Mouse (Mus musculus) limb, embryonic 10.5 days (tissue): ENCODE measurements around the gene Uspl1. TPM values are rescaled to one million over a fixed set of nuclear protein-coding genes. Genes with fewer than 3 reads are reported as not detected.
A peak's percentile ranks its signal among the peaks of the same experiment; 100 is the strongest.

Source experiments
- DNase-seq: peaks from one replicate; pipeline ENCODE4 v3.0.0-alpha.2; 2017; ENCODE audit warnings: low spot score
- H3K27ac ChIP-seq: fragments of 300-500 bp; sonication (generic); 2 replicates; pipeline ENCODE4 v1.5.1; 2016; ENCODE audit warnings: mild to moderate bottlenecking
- H3K27me3 ChIP-seq: fragments of 300-500 bp; sonication (generic); 2 replicates; pipeline ENCODE4 v1.6.1; 2016; ENCODE audit warnings: low read depth, mild to moderate bottlenecking; ENCODE audit not compliant: poor library complexity, severe bottlenecking
- H3K36me3 ChIP-seq: fragments of 300-500 bp; sonication (generic); 2 replicates; pipeline ENCODE4 v1.6.1; 2016; ENCODE audit warnings: mild to moderate bottlenecking, moderate library complexity
- H3K4me1 ChIP-seq: fragments of 300-500 bp; sonication (generic); 2 replicates; pipeline ENCODE4 v1.6.1; 2016
- H3K4me3 ChIP-seq: fragments of 300-500 bp; sonication (generic); 2 replicates; pipeline ENCODE4 v1.5.1; 2016; ENCODE audit warnings: mild to moderate bottlenecking, moderate library complexity
- H3K9me3 ChIP-seq: fragments of 300-500 bp; sonication (generic); replicated peaks from 2 replicates; pipeline ENCODE4 v1.6.1; 2016; ENCODE audit warnings: mild to moderate bottlenecking
- WGBS: fragments of 180-500 bp; shearing (Covaris S2); methylation state at CpG from one replicate; pipeline ENCODE4 v1.1.7; 2016; 5-methylcytosine and 5-hydroxymethylcytosine counted together
- polyA plus RNA-seq: library from polyadenylated mRNA; unstranded; fragments of >200 nt; fragmentation: Nextera tagmentation; extraction: Ambion mirVana; gene quantifications from 2 replicates; pipeline ENCODE4 v1.2.1, GENCODE M21; 2016

Gene Uspl1
- polyA plus RNA-seq, 1 experiment from 2014 or later = 72.9 TPM

DNA sequence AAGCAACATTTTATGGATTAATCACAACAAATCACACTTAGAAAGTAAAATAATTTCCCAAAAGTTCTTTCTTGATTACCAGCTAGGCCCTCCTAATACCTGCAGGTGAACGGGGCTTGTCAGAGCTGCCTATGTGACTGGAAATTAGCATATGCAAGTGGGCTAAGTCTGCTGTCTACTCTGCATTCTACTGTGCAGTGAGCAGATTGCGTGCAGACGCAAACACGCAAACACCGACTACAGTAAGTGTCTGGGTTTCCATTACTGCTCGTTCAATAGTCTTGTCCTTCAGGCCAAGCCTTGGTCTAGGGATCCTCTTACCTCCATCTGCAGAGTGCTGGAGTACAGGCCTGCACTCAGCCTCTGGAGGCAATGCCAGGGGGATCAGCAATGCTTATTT is 8.4 kb upstream of the Uspl1 start:
- H3K4me1 ChIP-seq = peaks cover 4% of the 10 kb centered on the region; the same call in 1 of the 2 replicates
- no peaks in the 10 kb centered on the region for H3K36me3 ChIP-seq
- no peaks in the 10 kb centered on the region for H3K9me3 ChIP-seq
- WGBS = 95% methylated on average over 6 of the region's 6 CpGs
- H3K27ac ChIP-seq = no peak overlapping the region
- no peak overlapping the region for H3K4me3 ChIP-seq
- H3K27me3 ChIP-seq = no peaks in the 10 kb centered on the region
- DNase-seq = no peak

DNA sequence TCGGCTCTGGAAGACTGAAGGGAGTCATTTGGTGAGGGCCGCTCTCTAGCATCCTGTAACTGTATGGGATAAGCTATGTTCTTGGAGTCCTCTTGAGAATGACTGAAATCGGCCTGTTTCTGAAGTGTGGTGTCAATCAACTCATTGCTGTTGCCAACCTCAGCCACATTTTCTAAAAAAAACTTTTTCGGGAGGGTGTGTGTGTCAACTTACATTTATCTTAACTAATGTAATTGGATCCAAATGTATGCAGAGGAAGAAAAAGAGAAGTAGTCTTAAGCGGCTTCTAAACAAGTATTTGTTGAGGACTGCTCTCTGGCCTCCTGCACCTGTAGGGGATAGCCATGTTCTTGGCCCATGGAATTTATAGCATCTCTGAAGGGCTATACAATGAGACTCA is 6.1 kb upstream of the Uspl1 start:
- WGBS = 74% methylated on average over 5 of the region's 5 CpGs
- H3K4me3 ChIP-seq = no peak overlapping the region
- DNase-seq = no peak

DNA sequence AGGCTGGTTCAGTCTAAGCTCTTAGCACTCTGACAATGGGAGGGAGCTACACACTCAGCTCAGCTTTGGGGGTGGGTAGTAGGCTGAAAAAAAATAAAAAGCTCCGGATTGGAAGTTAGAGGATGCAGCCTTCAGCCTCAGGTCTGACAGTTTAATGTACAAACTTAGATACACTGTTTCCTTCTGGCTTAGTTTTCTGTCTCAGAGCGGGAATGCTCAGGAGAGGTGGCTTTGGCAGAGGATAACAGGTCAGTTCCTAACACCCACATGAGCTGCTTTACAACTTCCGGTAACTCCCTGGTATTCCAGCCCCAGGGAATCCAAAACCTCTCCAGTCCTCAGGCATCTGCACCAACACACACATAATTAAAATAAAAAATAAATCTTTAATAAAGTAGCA is 4.3 kb upstream of the Uspl1 start:
- no peak for DNase-seq
- peaks cover 6% of the 10 kb centered on the region for H3K4me1 ChIP-seq
- H3K36me3 ChIP-seq = no peaks in the 10 kb centered on the region
- no peak overlapping the region for H3K27ac ChIP-seq
- no peaks in the 10 kb centered on the region for H3K27me3 ChIP-seq
- H3K9me3 ChIP-seq = no peaks in the 10 kb centered on the region
- no peak overlapping the region for H3K4me3 ChIP-seq
- 86% methylated on average over 3 of the region's 3 CpGs for WGBS

More for the DNA sequence above, 6.1 kb upstream of the Uspl1 start:
- Histone ChIP-seq H3K27me3 (no peaks in the 10 kb centered on the region), H3K36me3 (no peaks in the 10 kb centered on the region), H3K9me3 (no peaks in the 10 kb centered on the region), H3K4me1 (peaks cover 6% of the 10 kb centered on the region), H3K27ac (no peak overlapping the region)

DNA sequence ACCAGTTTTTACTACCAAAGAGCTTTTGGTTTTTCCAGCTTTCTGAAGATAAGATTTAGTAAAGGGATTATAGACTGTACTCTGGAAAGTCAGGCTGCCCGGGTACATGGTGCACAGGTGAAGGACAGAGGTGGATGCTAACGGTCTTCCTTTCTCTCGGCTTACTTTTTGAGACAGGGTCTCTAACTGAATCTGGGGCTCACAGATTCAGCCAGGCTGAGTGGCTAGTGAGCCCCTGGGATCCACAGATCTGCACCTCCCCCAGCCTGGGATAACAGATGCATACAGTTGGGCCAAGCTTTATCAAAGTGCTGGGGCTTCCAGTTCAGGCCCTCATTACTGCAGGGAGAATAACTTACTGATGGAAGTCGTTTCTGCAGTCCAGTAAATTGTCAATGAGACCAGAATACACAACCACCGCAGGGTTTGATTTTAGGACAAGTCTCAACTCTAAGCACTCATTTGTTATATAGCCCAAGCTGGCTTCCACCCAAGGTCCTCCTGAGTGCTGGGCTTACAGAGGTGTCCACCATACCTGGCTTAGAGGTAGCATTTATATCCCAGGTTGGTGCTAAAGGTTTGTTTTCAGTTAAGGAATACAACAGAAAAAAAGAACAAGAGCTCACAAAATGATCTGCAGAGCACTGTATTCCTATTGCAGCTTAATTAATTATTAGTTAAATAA is 1.8 kb upstream of the Uspl1 start:
- WGBS = 81% methylated on average over 5 of the region's 5 CpGs
- Histone ChIP-seq H3K9me3 (no peaks in the 10 kb centered on the region), H3K36me3 (peaks cover 12% of the 10 kb centered on the region; the same call in 1 of the 2 replicates)

DNA sequence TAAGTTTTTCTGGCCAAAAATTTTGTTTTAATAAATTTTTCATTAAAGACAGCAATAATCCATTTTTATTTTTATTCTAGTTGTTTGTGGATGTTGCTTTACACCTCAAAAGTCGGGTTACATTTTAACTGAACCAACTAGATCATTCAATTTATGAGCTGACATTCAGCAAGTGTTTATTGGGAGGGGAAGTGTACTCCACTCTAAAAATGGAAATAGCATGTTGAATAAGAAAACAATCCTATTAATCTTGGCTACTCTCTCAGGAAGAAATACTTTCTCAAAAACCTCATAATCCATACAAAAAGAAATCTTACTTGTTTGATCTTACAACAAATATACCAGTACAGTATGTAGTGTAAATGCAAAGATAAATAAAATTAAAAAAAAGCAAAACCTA is 1.0 kb upstream of the Uspl1 start:
- peaks cover 19% of the 10 kb centered on the region for H3K36me3 ChIP-seq
- H3K4me1 ChIP-seq = peaks cover 19% of the 10 kb centered on the region
- no peak for DNase-seq
- peak overlapping the region; percentile 77 for H3K4me3 ChIP-seq
- no peaks in the 10 kb centered on the region for H3K9me3 ChIP-seq
- peak overlapping the region; percentile 97 for H3K27ac ChIP-seq
- no peaks in the 10 kb centered on the region for H3K27me3 ChIP-seq
- WGBS = 55% methylated on average over 1 of the region's 1 CpGs

More for the DNA sequence above, 1.8 kb upstream of the Uspl1 start:
- no peak for DNase-seq
- Histone ChIP-seq H3K4me1 (peaks cover 19% of the 10 kb centered on the region), H3K27me3 (no peaks in the 10 kb centered on the region), H3K27ac (no peak overlapping the region), H3K4me3 (no peak overlapping the region)

DNA sequence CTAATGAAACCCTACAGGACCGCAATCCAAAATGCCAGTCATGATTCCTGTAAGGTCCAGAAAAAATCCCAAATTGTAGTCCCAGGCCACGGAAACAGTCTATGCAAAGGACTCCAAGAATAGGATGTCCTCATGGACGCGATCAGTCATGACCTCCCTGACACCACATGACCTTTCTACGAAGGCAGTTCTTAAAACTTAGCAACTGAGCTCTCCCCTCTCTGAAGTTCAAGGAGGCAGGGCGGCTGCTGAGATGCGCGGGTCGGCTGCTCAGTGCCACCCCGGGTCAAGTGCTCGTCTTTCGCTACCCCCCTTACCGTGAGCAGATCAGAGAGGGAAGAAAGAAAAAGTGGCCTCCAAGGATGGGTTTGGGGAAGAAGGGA is 438 bp upstream of the Uspl1 start:
- Histone ChIP-seq H3K4me1 (peaks cover 19% of the 10 kb centered on the region), H3K4me3 (peak overlapping the region; percentile 77), H3K27ac (peak overlapping the region; percentile 97), H3K36me3 (peaks cover 25% of the 10 kb centered on the region), H3K27me3 (no peaks in the 10 kb centered on the region), H3K9me3 (no peaks in the 10 kb centered on the region)
- under 1% methylated on average over 13 of the region's 13 CpGs for WGBS
- DNase-seq = no peak

DNA sequence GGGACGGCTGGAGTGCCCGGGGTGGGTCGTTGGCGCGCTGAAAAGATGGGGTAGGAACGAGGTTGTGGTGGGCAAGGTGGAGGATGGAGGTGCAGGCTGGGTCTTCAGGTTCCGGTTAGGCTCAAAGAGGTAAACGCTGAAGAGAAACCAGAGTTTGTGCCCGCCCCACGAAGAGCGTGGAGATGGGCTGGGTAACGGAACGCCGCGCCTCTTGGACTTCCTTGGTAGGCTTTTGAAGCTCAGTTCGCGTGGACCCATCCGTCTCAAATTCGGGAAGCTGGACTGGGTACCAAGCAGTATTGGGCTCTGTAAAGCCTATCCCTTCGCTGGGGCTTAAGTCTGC is 665 bp downstream of the Uspl1 start:
- no peak for DNase-seq
- WGBS = 0% methylated on average over 20 of the region's 20 CpGs
- peak overlapping the region; percentile 97 for H3K27ac ChIP-seq

DNA sequence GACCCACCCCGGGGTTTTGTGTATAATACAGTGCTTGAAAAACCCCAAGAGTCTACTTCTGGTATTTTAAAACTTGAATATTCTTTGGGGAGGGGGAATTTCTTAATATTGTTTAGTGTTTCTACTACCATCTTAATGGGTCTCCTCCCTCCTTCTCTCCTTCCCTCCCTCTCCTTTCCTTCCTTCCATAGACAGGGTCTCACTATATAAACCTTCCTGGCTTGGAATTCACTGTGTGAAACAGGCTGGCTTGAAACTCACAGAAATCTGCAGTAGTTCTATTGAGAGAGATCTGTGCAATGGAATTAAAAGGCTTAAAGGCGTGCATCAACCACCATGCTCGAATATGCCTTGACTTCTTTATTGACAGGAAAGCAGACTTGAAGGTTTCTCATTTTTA is 1.7 kb downstream of the Uspl1 start:
- peaks cover 19% of the 10 kb centered on the region for H3K4me1 ChIP-seq
- H3K9me3 ChIP-seq = no peaks in the 10 kb centered on the region
- no peaks in the 10 kb centered on the region for H3K27me3 ChIP-seq
- H3K27ac ChIP-seq = 0 out of 2 replicates have a peak overlapping the region, but pooled peaks have one; percentile 97
- DNase-seq = no peak
- WGBS = 82% methylated on average over 3 of the region's 3 CpGs
- peaks cover 46% of the 10 kb centered on the region for H3K36me3 ChIP-seq
- H3K4me3 ChIP-seq = peak overlapping the region; percentile 77

More for the DNA sequence above, 665 bp downstream of the Uspl1 start:
- Histone ChIP-seq H3K4me3 (peak overlapping the region; percentile 77), H3K9me3 (no peaks in the 10 kb centered on the region), H3K36me3 (peaks cover 36% of the 10 kb centered on the region), H3K27me3 (no peaks in the 10 kb centered on the region), H3K4me1 (peaks cover 19% of the 10 kb centered on the region)

DNA sequence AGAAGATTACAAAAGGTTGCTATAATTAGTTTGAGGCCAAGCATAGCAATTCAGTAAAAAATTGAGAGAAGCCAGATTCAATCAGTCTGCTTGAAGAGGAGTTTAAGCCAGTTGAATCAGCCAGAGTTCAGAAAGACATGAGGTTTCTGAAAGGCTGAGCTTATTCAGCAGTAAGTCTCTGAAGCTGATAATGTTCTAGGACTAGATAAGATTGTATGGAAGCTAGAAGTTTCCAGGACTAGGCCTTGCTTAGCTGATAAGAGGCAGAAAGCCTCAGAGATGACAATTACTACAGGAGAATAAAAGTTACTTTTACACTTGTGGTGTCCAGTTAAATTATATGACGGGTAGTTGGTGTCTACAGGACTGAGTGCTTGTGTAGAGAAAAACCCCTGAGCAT is 6.0 kb downstream of the Uspl1 start:
- WGBS = 88% methylated on average over 1 of the region's 1 CpGs
- no peak overlapping the region for H3K4me3 ChIP-seq
- no peak overlapping the region for H3K27ac ChIP-seq
- no peak for DNase-seq
- H3K9me3 ChIP-seq = no peaks in the 10 kb centered on the region
- H3K36me3 ChIP-seq = peaks cover 89% of the 10 kb centered on the region
- H3K4me1 ChIP-seq = peaks cover 14% of the 10 kb centered on the region
- no peaks in the 10 kb centered on the region for H3K27me3 ChIP-seq

DNA sequence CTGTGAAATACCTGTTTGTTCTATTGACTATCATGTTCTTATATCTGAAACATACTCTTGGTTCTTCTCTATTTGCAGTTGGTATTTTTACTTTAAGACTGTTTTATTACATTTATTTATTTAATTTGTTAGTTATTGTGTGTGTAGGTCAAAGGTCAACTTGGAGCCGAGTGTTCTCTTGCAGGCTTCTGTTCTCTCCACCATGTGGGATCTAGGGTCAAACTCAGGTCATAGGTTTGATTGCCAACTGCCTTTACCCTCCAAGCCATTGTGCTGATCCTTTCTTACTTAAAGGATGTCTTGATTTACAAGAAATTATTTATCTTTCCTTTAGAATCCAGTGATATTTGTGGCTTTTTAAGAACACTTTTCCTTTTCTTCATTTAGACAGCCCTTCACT is 12.5 kb downstream of the Uspl1 start:
- no peaks in the 10 kb centered on the region for H3K27me3 ChIP-seq
- H3K4me3 ChIP-seq = no peak overlapping the region
- no peak overlapping the region for H3K27ac ChIP-seq
- peaks cover 8% of the 10 kb centered on the region; the same call in 1 of the 2 replicates for H3K4me1 ChIP-seq
- WGBS = 2% methylated on average over 1 of the region's 1 CpGs
- no peak for DNase-seq
- H3K9me3 ChIP-seq = no peaks in the 10 kb centered on the region
- H3K36me3 ChIP-seq = peaks cover 93% of the 10 kb centered on the region

DNA sequence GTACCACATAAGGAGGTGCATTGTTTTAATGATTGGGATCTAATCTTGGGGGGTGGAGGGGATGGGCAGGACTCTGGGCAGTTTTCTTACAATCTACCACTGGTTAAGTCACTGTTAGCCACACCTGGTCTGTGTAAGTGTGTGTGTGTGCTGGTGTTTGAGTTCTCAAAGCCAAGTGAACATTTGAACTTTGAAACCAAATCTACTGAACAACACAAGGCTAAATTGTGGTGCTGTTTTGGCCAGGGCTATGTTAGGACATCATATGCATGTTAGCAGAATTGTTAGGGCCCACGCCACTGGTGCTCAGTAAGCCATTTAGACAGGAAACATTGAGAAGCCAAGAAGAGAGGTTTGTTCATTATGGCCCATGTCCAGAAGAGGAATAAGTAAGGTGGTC is 14.6 kb downstream of the Uspl1 start:
- Histone ChIP-seq H3K27ac (no peak overlapping the region), H3K36me3 (peaks cover 93% of the 10 kb centered on the region), H3K4me1 (peaks cover 8% of the 10 kb centered on the region; the same call in 1 of the 2 replicates), H3K27me3 (no peaks in the 10 kb centered on the region), H3K4me3 (no peak overlapping the region), H3K9me3 (no peaks in the 10 kb centered on the region)
- DNase-seq = no peak
- WGBS = 100% methylated on average over 1 of the region's 1 CpGs

DNA sequence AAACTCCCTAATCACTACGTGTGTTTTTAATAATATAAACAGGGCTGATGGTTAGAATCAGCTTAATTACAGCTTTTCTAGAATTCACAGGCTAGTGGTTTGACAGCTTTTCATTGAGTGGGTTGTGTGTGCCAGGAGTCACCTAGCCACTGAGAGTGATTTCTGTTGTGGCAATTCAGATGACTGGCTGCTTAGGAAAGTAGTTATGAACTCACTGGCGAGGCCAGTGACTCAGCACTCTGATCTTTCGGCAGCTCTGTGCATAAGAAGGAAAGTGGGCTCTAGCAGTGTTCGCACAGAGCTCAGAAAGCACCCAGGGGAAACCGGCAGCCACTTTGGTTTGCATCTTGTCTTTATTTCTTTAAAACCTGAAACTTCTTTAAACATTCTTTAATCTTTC is 18.8 kb downstream of the Uspl1 start:
- DNase-seq = no peak
- Histone ChIP-seq H3K4me3 (no peak overlapping the region), H3K27ac (no peak overlapping the region), H3K27me3 (no peaks in the 10 kb centered on the region), H3K4me1 (no peaks in the 10 kb centered on the region), H3K36me3 (peaks cover 94% of the 10 kb centered on the region), H3K9me3 (no peaks in the 10 kb centered on the region)
- 77% methylated on average over 5 of the region's 5 CpGs for WGBS

DNA sequence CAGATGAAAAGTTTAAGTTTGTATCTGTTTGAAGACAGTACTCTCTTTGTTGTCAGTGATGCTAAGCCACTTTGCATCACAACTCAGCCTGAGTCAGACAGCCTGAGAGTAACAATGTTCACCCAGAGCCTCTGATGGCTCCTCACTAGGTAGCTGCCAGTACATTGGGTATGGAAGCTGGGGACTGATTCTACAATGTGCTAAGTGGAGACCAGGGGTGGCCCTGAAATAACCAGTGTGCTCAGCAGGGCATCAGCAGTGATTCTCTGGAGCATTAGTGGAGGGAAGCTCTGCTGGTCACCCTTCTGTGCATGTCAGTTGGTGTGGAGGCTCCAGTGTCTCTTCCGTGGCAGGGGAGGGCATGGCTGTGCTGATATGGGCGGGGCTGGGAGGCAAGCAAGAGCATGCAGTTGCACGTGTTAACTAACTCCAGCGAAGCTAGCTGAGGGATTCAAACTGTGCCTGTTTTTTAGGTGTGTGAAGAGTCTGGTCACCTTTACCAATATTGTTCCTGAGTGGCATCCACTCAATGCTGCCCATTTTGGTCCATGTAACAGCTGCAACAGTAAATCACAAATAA is 19.7 kb downstream of the Uspl1 start:
- Histone ChIP-seq H3K27me3 (no peaks in the 10 kb centered on the region), H3K4me3 (no peak overlapping the region), H3K36me3 (peaks cover 93% of the 10 kb centered on the region), H3K9me3 (no peaks in the 10 kb centered on the region), H3K27ac (no peak overlapping the region), H3K4me1 (no peaks in the 10 kb centered on the region)
- 90% methylated on average over 4 of the region's 4 CpGs for WGBS
- no peak for DNase-seq
